Mouse (Mus musculus): ENCODE measurements around the gene Tmem217. TPM values are rescaled to one million over a fixed set of nuclear protein-coding genes. Genes with fewer than 3 reads are reported as not detected.

Tmem217 gene
- total RNA-seq, 2 experiments from 2014 or later = not detected

- no peak for DNase-seq
Measured at GRCm38 (mm10) chr17:29488257-29488977, 63.8 kb downstream of the Tmem217 start.

GRCm38 (mm10) chr17:29485336-29486233, 66.6 kb downstream of the Tmem217 start:
- no peak for DNase-seq

GRCm38 (mm10) chr17:29484431-29484830, 67.8 kb downstream of the Tmem217 start:
- no peak for DNase-seq

- DNase-seq = no peak
Measured at GRCm38 (mm10) chr17:29483282-29483681, 68.9 kb downstream of the Tmem217 start.

GRCm38 (mm10) chr17:29482632-29483031, 69.6 kb downstream of the Tmem217 start:
- DNase-seq = no peak

GRCm38 (mm10) chr17:29480256-29480655, 71.9 kb downstream of the Tmem217 start:
- no peak for DNase-seq

- no peak for DNase-seq
Measured at GRCm38 (mm10) chr17:29478271-29478670, 73.9 kb downstream of the Tmem217 start.

- DNase-seq = no peak
Measured at GRCm38 (mm10) chr17:29477357-29477756, 74.8 kb downstream of the Tmem217 start.

- no peak for DNase-seq
Measured at GRCm38 (mm10) chr17:29476461-29476860, 75.7 kb downstream of the Tmem217 start.

Small RNA genes within 50 kb of the gene (microRNA-seq; reads per million reads assigned to microRNA genes)
- 0 to 0.74 reads per million in 2 experiments for gene Mir7667 (ENCODE audit: borderline replicate concordance in 2 of 2)

Other genes with a start within 250 kb of the Tmem217 start
- gene Pi16, start 234.7 kb downstream of the Tmem217 start, total RNA-seq (2021) = 10 to 100 TPM; 27.9 to 47.2 TPM
- 100 to 1,000 TPM; 104 to 106 TPM for gene Mtch1, start 204.5 kb downstream of the Tmem217 start, total RNA-seq (2021)
- gene Fgd2, start 191.5 kb downstream of the Tmem217 start, total RNA-seq (2021) = 1 to 10 TPM; 1.2 to 1.6 TPM
- 10 to 100 TPM; 11.1 to 17.5 TPM for gene Pim1, start 61.6 kb downstream of the Tmem217 start, total RNA-seq (2021)
- not detected for gene Gm17657, start 2.7 kb downstream of the Tmem217 start, total RNA-seq (2021)
- 1 to 10 TPM; 8.1 to 8.5 TPM for gene Tbc1d22b, start 2.6 kb downstream of the Tmem217 start, total RNA-seq (2021)
- gene Rnf8, start 62.4 kb upstream of the Tmem217 start, total RNA-seq (2021) = 10 to 100 TPM; 18.1 to 21.0 TPM
- 1 to 10 TPM in 1 of 2 experiments, under 1 TPM in 1; 0.67 to 1.0 TPM for gene Gm28043, start 62.5 kb upstream of the Tmem217 start, total RNA-seq (2021)
- 10 to 100 TPM; 31.1 to 34.2 TPM for gene Cmtr1, start 108.2 kb upstream of the Tmem217 start, total RNA-seq (2021)
- 1 to 10 TPM; 5.0 to 6.6 TPM for gene Ccdc167, start 164.7 kb upstream of the Tmem217 start, total RNA-seq (2021)

All from gastrocnemius, postnatal 25 days (tissue).